In genomic region chr12:108443708-108444107, GRCm38 (mm10) we compare ENCODE assay signal across 15 mouse cellular contexts.
DNase-seq lines count a peak whose midpoint lies in the region; ATAC-seq and TF ChIP-seq lines count a peak whose summit lies in the region.
"Had no signal": no experiment of that assay in that cellular context is flagged by ENCODE, and none has a peak within 500 bp of the region (broad histone marks: within the 10 kb centered on the region; RNA-seq: fewer than 3 reads in every experiment).

No protein-coding gene starts in this region.

- WGBS in kidney, embryonic 15.5 days = 42% methylated on average over 5 of the region's 5 CpGs
- 55% methylated on average over 5 of the region's 5 CpGs for whole genome bisulfite sequencing in midbrain, embryonic 13.5 days
- 60% methylated on average over 5 of the region's 5 CpGs for WGBS in midbrain, postnatal 0 days
- WGBS in intestine, embryonic 14.5 days = 55% methylated on average over 5 of the region's 5 CpGs
- WGBS in stomach, embryonic 16.5 days = 57% methylated on average over 5 of the region's 5 CpGs

- no peak overlapping the region for H3K9ac ChIP-seq in kidney, embryonic 15.5 days
- H3K9ac ChIP-seq in midbrain, embryonic 13.5 days (replicated peaks) = no peak overlapping the region
- H3K9ac ChIP-seq in midbrain, postnatal 0 days (replicated peaks; ENCODE audit: low read length, poor library complexity, severe bottlenecking) = no peak overlapping the region
- no peak overlapping the region for H3K9ac ChIP-seq in intestine, embryonic 14.5 days (ENCODE audit: low read length)
- no peak overlapping the region for H3K9ac ChIP-seq in stomach, embryonic 16.5 days (ENCODE audit: low read length)
- H3K9ac ChIP-seq: heart, embryonic 15.5 days; liver, embryonic 14.5 days had no signal

- no peak for ATAC-seq in kidney, embryonic 15.5 days (replicated peaks; ENCODE audit: low FRiP score)
- 0 out of 2 replicates have a peak, but pooled peaks have one; percentile 31 for ATAC-seq in midbrain, embryonic 13.5 days
- ATAC-seq in midbrain, postnatal 0 days (ENCODE audit: low FRiP score) = no peak
- no peak for ATAC-seq in intestine, embryonic 14.5 days (replicated peaks; ENCODE audit: low FRiP score, low TSS enrichment, low read depth)
- ATAC-seq in stomach, embryonic 16.5 days (ENCODE audit: insufficient read depth, low FRiP score) = no peak

- no peaks in the 10 kb centered on the region for H3K27me3 ChIP-seq in kidney, embryonic 15.5 days
- H3K27me3 ChIP-seq in midbrain, embryonic 13.5 days = no peaks in the 10 kb centered on the region
- H3K27me3 ChIP-seq in midbrain, postnatal 0 days (ENCODE audit: insufficient read depth, low read length) = no peaks in the 10 kb centered on the region
- no peaks in the 10 kb centered on the region for H3K27me3 ChIP-seq in intestine, embryonic 14.5 days (replicated peaks; ENCODE audit: control insufficient read depth, insufficient read depth, low read length)
- H3K27me3 ChIP-seq in stomach, embryonic 16.5 days (ENCODE audit: control insufficient read depth, insufficient read depth, low read length) = no peaks in the 10 kb centered on the region
- H3K27me3 ChIP-seq: heart, embryonic 15.5 days had no signal

- H3K4me1 ChIP-seq in kidney, embryonic 15.5 days = peaks cover 40% of the 10 kb centered on the region
- peaks cover 31% of the 10 kb centered on the region for H3K4me1 ChIP-seq in midbrain, embryonic 13.5 days (replicated peaks)
- H3K4me1 ChIP-seq in midbrain, postnatal 0 days (ENCODE audit: insufficient read depth, low read length) = peaks cover 3% of the 10 kb centered on the region; the same call in 1 of the 2 replicates
- H3K4me1 ChIP-seq in intestine, embryonic 14.5 days (replicated peaks; ENCODE audit: control insufficient read depth, insufficient read depth, low read length) = peaks cover 33% of the 10 kb centered on the region
- peaks cover 35% of the 10 kb centered on the region for H3K4me1 ChIP-seq in stomach, embryonic 16.5 days (ENCODE audit: control insufficient read depth, insufficient read depth, low read length)

- TF ChIP-seq CTCF in midbrain, postnatal 0 days (IDR thresholded peaks at IDR 0.05) = no peak

- H3K9me3 ChIP-seq in kidney, embryonic 15.5 days (replicated peaks) = no peaks in the 10 kb centered on the region
- H3K9me3 ChIP-seq in midbrain, embryonic 13.5 days = no peaks in the 10 kb centered on the region
- no peaks in the 10 kb centered on the region for H3K9me3 ChIP-seq in midbrain, postnatal 0 days (ENCODE audit: low read length)
- H3K9me3 ChIP-seq in intestine, embryonic 14.5 days (ENCODE audit: control insufficient read depth, low read length) = no peaks in the 10 kb centered on the region
- H3K9me3 ChIP-seq in stomach, embryonic 16.5 days (replicated peaks; ENCODE audit: control insufficient read depth, low read length) = no peaks in the 10 kb centered on the region
- H3K9me3 ChIP-seq: heart, embryonic 15.5 days had no signal

- H3K4me2 ChIP-seq in kidney, embryonic 15.5 days = peak overlapping the region; percentile 31
- H3K4me2 ChIP-seq in midbrain, embryonic 13.5 days (replicated peaks) = 0 out of 2 replicates have a peak overlapping the region, but pooled peaks have one; percentile 14
- H3K4me2 ChIP-seq in midbrain, postnatal 0 days (ENCODE audit: low read depth, low read length, poor library complexity, severe bottlenecking) = no peak overlapping the region
- peak overlapping the region; percentile 12; the same call in 1 of the 2 replicates for H3K4me2 ChIP-seq in intestine, embryonic 14.5 days (ENCODE audit: low read length)
- H3K4me2 ChIP-seq in stomach, embryonic 16.5 days (ENCODE audit: low read depth, low read length) = no peak overlapping the region
- H3K4me2 ChIP-seq: heart, embryonic 15.5 days had no signal

- intact Hi-C loops in left cerebral cortex, postnatal 25 days (cut with DNase I) = no loop called here

- H3K4me3 ChIP-seq in kidney, embryonic 15.5 days (replicated peaks) = no peak overlapping the region
- H3K4me3 ChIP-seq in midbrain, embryonic 13.5 days (replicated peaks) = no peak overlapping the region
- H3K4me3 ChIP-seq in midbrain, postnatal 0 days (ENCODE audit: low read depth, low read length) = no peak overlapping the region
- H3K4me3 ChIP-seq in intestine, embryonic 14.5 days (ENCODE audit: low read depth, low read length) = no peak overlapping the region
- H3K4me3 ChIP-seq in stomach, embryonic 16.5 days (replicated peaks; ENCODE audit: low read length) = no peak overlapping the region
- H3K4me3 ChIP-seq: heart, embryonic 15.5 days had no signal

- peak overlapping the region; percentile 81 for H3K27ac ChIP-seq in kidney, embryonic 15.5 days
- H3K27ac ChIP-seq in midbrain, embryonic 13.5 days = peak overlapping the region; percentile 55; the same call in 1 of the 2 replicates
- no peak overlapping the region for H3K27ac ChIP-seq in midbrain, postnatal 0 days (ENCODE audit: low read depth, low read length)
- peak overlapping the region; percentile 81 for H3K27ac ChIP-seq in intestine, embryonic 14.5 days (ENCODE audit: low read depth)
- H3K27ac ChIP-seq in stomach, embryonic 16.5 days (ENCODE audit: low read length) = peak overlapping the region; percentile 83
- H3K27ac ChIP-seq: heart, embryonic 15.5 days; liver, embryonic 14.5 days had no signal

- no peak for DNase-seq in kidney, adult 18-20 months
- no peak for DNase-seq in midbrain, postnatal 0 days (ENCODE audit: low spot score)
- DNase-seq in intestine, embryonic 14.5 days (ENCODE audit: low spot score) = no peak
- no peak for DNase-seq in left cerebral cortex, postnatal 25 days (ENCODE audit: low spot score in 2 of 2)
- no peak for DNase-seq in gastrocnemius, adult 8-10 months (ENCODE audit: low spot score in 2 of 2)
- DNase-seq: adrenal gland, adult 2 months; B cell, adult 2 months; cerebellum, adult 18-20 months; heart, adult 11 months; right cerebral cortex, postnatal 14 days had no signal

- no peaks in the 10 kb centered on the region for H3K36me3 ChIP-seq in kidney, embryonic 15.5 days
- no peaks in the 10 kb centered on the region for H3K36me3 ChIP-seq in midbrain, embryonic 13.5 days
- H3K36me3 ChIP-seq in midbrain, postnatal 0 days (ENCODE audit: insufficient read depth, low read length) = no peaks in the 10 kb centered on the region
- no peaks in the 10 kb centered on the region for H3K36me3 ChIP-seq in intestine, embryonic 14.5 days (ENCODE audit: control insufficient read depth, insufficient read depth, low read length)
- H3K36me3 ChIP-seq in stomach, embryonic 16.5 days (ENCODE audit: control insufficient read depth, insufficient read depth, low read length) = no peaks in the 10 kb centered on the region
- H3K36me3 ChIP-seq: heart, embryonic 15.5 days had no signal

Comparison
In these comparisons a context has a peak if more than half of its experiments do, and no peak if none do; other contexts are left out.
1. H3K4me2 ChIP-seq: peak in kidney, embryonic 15.5 days (single experiment), midbrain, embryonic 13.5 days (single experiment) and intestine, embryonic 14.5 days (single experiment); none in midbrain, postnatal 0 days (single experiment) and stomach, embryonic 16.5 days (single experiment).